Comparison of ENCODE assay signal across 24 mouse cellular contexts in the genomic region with DNA sequence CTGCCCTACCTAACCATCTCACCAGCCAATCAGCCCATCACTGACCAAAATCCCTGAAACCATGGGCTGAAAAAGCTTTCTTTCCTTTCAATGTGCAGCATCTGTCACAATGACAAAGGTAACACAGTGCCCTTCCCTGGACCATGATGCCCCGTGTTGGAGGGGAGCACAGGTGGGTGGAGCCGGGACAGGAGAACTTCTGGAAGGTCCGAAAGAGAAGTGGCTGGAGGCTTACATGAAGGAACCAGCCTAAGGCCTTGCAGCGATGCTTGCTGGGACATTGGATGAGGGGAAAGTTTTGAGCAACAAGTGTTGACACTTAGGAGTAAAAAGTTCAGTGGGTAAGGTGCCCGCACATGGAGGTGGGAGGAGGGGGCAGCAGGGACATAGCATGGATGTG. TPM values are rescaled to one million over a fixed set of nuclear protein-coding genes. Genes with fewer than 3 reads are reported as not detected.
"Had no signal": no experiment of that assay in that cellular context is flagged by ENCODE, and none has a peak within 500 bp of the region (broad histone marks: within the 10 kb centered on the region; RNA-seq: fewer than 3 reads in every experiment).

No protein-coding gene starts in this region.

- H3K27me3 ChIP-seq: heart, embryonic 13.5 days; heart, embryonic 15.5 days; hindbrain, embryonic 13.5 days; hindbrain, embryonic 15.5 days; kidney, embryonic 15.5 days; limb, embryonic 13.5 days; limb, embryonic 15.5 days had no signal

- H3K9me3 ChIP-seq: heart, embryonic 15.5 days; hindbrain, embryonic 13.5 days; hindbrain, embryonic 15.5 days; kidney, embryonic 15.5 days; limb, embryonic 15.5 days had no signal

- DNase-seq: gastrocnemius, postnatal 14 days; gastrocnemius, postnatal 36 days; heart, adult 18-20 months; heart, postnatal 14 days; heart, postnatal 36 days; kidney, postnatal 14 days; layer of hippocampus, adult 9-11 months; layer of hippocampus, postnatal 36 days; left cerebral cortex, postnatal 4 days had no signal

- H3K4me3 ChIP-seq: heart, embryonic 13.5 days; heart, embryonic 15.5 days; hindbrain, embryonic 13.5 days; hindbrain, embryonic 15.5 days; kidney, embryonic 15.5 days; limb, embryonic 13.5 days; limb, embryonic 15.5 days; liver, embryonic 12.5 days had no signal

- H3K9ac ChIP-seq: heart, embryonic 13.5 days; heart, embryonic 15.5 days; hindbrain, embryonic 13.5 days; hindbrain, embryonic 15.5 days; kidney, embryonic 15.5 days; limb, embryonic 13.5 days; limb, embryonic 15.5 days; liver, embryonic 12.5 days; liver, embryonic 14.5 days had no signal

- H3K4me2 ChIP-seq: heart, embryonic 11.5 days; heart, embryonic 13.5 days; heart, embryonic 15.5 days; hindbrain, embryonic 13.5 days; hindbrain, embryonic 15.5 days; kidney, embryonic 15.5 days; limb, embryonic 13.5 days; limb, embryonic 15.5 days; liver, embryonic 12.5 days had no signal

- H3K36me3 ChIP-seq: heart, embryonic 13.5 days; heart, embryonic 15.5 days; hindbrain, embryonic 13.5 days; hindbrain, embryonic 15.5 days; kidney, embryonic 15.5 days; limb, embryonic 13.5 days; limb, embryonic 15.5 days had no signal

- H3K4me1 ChIP-seq: hindbrain, embryonic 13.5 days; hindbrain, embryonic 15.5 days; limb, embryonic 13.5 days had no signal

- ATAC-seq: hindbrain, postnatal 0 days; intestine, embryonic 16.5 days; liver, embryonic 12.5 days had no signal

- H3K27ac ChIP-seq: heart, embryonic 13.5 days; heart, embryonic 15.5 days; hindbrain, embryonic 13.5 days; hindbrain, embryonic 15.5 days; hindbrain, postnatal 0 days; kidney, embryonic 15.5 days; kidney, postnatal 0 days; limb, embryonic 13.5 days; limb, embryonic 15.5 days; liver, embryonic 12.5 days; liver, embryonic 14.5 days had no signal

RNA-seq across cellular contexts. Expression of gene Klhdc8a, which starts 50.0 kb away (rescaled TPM):
- total RNA-seq: hematopoietic stem cell, adult 5-6 weeks had no signal
- polyA plus RNA-seq: limb, embryonic 11.5 days had no signal
